Mouse (Mus musculus): ENCODE results near the gene Bmp2k. TPM values are rescaled to one million over a fixed set of nuclear protein-coding genes. Genes with fewer than 3 reads are reported as not detected.
A peak's percentile ranks its signal among the peaks of the same experiment; 100 is the strongest.

Gene Bmp2k
- polyA plus RNA-seq, 1 experiment from 2014 or later: 11.9 TPM

DNA sequence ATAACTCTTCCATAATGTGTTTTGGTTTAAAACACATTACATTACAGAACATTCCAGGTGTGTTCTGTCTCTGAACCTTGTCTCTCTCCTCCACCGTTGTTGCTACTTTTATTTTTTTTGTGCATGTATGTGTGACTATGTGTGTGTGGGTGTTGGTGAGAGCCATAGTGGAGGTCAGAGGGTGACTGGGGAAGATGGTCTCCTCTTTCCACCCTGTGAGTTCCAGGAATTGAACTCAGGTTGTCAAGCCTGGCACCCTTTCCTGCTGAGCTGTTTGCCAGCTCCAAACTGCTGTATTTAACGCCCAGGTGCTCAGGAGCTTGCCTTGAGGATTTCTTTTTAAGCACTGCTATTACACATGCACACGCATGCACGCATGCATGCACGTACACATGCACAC is 78.7 kb downstream of the Bmp2k start:
- Histone ChIP-seq H3K4me1 (replicated peaks; ENCODE audit: insufficient read depth, low read length) (0 out of 2 replicates have a peak, but pooled peaks cover 4% of the 10 kb centered on the region), H3K9ac (ENCODE audit: low read depth, low read length) (no peak overlapping the region), H3K27ac (no peak overlapping the region), H3K4me2 (ENCODE audit: low read length) (no peak overlapping the region), H3K36me3 (ENCODE audit: insufficient read depth, low read length) (0 out of 2 replicates have a peak, but pooled peaks cover 3% of the 10 kb centered on the region), H3K27me3 (ENCODE audit: insufficient read depth, low read length) (no peaks in the 10 kb centered on the region), H3K4me3 (replicated peaks; ENCODE audit: low read depth, low read length) (no peak overlapping the region), H3K9me3 (replicated peaks; ENCODE audit: low read length) (no peaks in the 10 kb centered on the region)
- 71% methylated on average over 5 of the region's 5 CpGs for WGBS
- no peak for TF ChIP-seq CTCF (IDR thresholded peaks at IDR 0.05; ENCODE audit: low read depth)
- 0 out of 2 replicates have a peak, but pooled peaks have one; percentile 22 for ATAC-seq (replicated peaks; ENCODE audit: low FRiP score, low read depth)
- DNase-seq (ENCODE audit: low spot score): no peak

DNA sequence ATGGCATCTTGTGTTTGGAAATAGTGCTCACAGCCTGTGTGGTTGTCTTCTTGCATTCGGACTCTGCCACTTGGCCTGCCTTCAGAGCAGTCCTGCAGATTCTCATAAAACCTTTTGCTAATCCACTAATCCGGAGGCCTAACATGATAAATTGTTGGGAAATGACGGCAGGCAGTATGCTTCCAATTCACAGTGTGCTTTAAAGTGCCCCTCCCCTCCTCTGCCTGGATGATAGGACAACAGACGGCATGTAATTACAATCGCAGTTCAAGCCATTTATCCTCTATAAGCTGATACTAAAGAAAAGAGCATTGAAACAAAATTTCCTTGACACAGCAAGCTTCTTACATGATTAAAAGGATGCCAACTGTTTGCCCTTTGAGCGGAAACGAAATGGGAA is 80.2 kb downstream of the Bmp2k start:
- 0 out of 2 replicates have a peak, but pooled peaks cover 4% of the 10 kb centered on the region for H3K4me1 ChIP-seq (replicated peaks; ENCODE audit: insufficient read depth, low read length)
- H3K4me2 ChIP-seq (ENCODE audit: low read length): no peak overlapping the region
- H3K27ac ChIP-seq: 0 out of 2 replicates have a peak overlapping the region, but pooled peaks have one; percentile 16
- H3K9me3 ChIP-seq (replicated peaks; ENCODE audit: low read length): no peaks in the 10 kb centered on the region
- H3K27me3 ChIP-seq (ENCODE audit: insufficient read depth, low read length): no peaks in the 10 kb centered on the region
- no peak overlapping the region for H3K9ac ChIP-seq (ENCODE audit: low read depth, low read length)
- WGBS: 74% methylated on average over 7 of the region's 7 CpGs
- DNase-seq (ENCODE audit: low spot score): no peak
- 0 out of 2 replicates have a peak, but pooled peaks cover 3% of the 10 kb centered on the region for H3K36me3 ChIP-seq (ENCODE audit: insufficient read depth, low read length)
- TF ChIP-seq CTCF (IDR thresholded peaks at IDR 0.05; ENCODE audit: low read depth): no peak
- H3K4me3 ChIP-seq (replicated peaks; ENCODE audit: low read depth, low read length): no peak overlapping the region
- ATAC-seq (replicated peaks; ENCODE audit: low FRiP score, low read depth): no peak

DNA sequence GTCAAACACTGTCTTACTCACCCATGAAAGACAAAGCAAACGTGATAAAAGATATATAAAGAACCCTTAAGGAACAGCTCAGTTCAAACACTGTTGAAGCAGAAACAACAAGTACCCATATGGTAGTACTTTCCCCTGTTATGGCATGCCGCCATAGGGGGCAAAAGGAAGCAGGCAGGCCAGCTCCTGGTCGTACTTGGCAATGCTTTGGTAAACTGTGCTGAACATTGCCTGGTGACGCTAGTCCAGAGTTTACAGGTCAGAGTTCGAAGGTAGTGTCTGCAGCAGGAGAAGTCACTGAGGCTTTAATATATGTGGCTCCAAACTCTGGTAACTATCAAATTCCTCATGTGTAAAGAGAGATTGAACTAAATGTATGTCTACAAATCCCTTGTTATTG is 81.2 kb downstream of the Bmp2k start:
- Histone ChIP-seq H3K27ac (no peak overlapping the region), H3K9ac (ENCODE audit: low read depth, low read length) (no peak overlapping the region), H3K4me1 (replicated peaks; ENCODE audit: insufficient read depth, low read length) (0 out of 2 replicates have a peak, but pooled peaks cover 4% of the 10 kb centered on the region), H3K27me3 (ENCODE audit: insufficient read depth, low read length) (no peaks in the 10 kb centered on the region), H3K36me3 (ENCODE audit: insufficient read depth, low read length) (0 out of 2 replicates have a peak, but pooled peaks cover 6% of the 10 kb centered on the region), H3K4me2 (ENCODE audit: low read length) (no peak overlapping the region), H3K4me3 (replicated peaks; ENCODE audit: low read depth, low read length) (no peak overlapping the region), H3K9me3 (replicated peaks; ENCODE audit: low read length) (no peaks in the 10 kb centered on the region)
- WGBS: 70% methylated on average over 5 of the region's 5 CpGs
- TF ChIP-seq CTCF (IDR thresholded peaks at IDR 0.05; ENCODE audit: low read depth): no peak
- DNase-seq (ENCODE audit: low spot score): no peak
- ATAC-seq (replicated peaks; ENCODE audit: low FRiP score, low read depth): no peak

DNA sequence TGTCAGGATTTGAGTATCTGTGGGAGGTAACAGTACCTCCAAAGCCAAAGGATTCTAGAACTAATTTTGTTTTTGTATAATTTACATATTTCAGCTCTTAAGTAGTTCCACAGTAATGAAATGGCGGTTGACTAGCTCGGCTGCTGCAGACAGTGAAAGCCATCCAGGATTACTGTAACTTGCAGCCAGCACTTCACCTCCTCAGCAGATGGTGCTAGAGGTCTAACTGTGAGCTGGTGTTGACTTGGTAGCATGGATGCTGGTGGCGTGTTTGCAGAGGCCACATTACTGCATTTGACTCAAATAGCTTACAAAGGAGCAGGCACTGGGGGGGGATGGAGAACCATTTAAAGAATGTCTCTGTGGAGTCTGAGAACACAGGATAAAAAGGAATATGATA is 84.0 kb downstream of the Bmp2k start:
- H3K27ac ChIP-seq: no peak overlapping the region
- H3K4me3 ChIP-seq (replicated peaks; ENCODE audit: low read depth, low read length): no peak overlapping the region
- 68% methylated on average over 3 of the region's 3 CpGs for WGBS
- H3K4me1 ChIP-seq (replicated peaks; ENCODE audit: insufficient read depth, low read length): 0 out of 2 replicates have a peak, but pooled peaks cover 4% of the 10 kb centered on the region
- H3K9me3 ChIP-seq (replicated peaks; ENCODE audit: low read length): no peaks in the 10 kb centered on the region
- peak; percentile 31 for DNase-seq (ENCODE audit: low spot score)
- H3K9ac ChIP-seq (ENCODE audit: low read depth, low read length): no peak overlapping the region
- no peak; the same call in 1 of the 2 replicates for ATAC-seq (replicated peaks; ENCODE audit: low FRiP score, low read depth)
- 0 out of 2 replicates have a peak, but pooled peaks cover 8% of the 10 kb centered on the region for H3K36me3 ChIP-seq (ENCODE audit: insufficient read depth, low read length)
- peak; percentile 62; the same call in 1 of the 2 replicates for TF ChIP-seq CTCF (IDR thresholded peaks at IDR 0.05; ENCODE audit: low read depth)
- no peak overlapping the region for H3K4me2 ChIP-seq (ENCODE audit: low read length)
- no peaks in the 10 kb centered on the region for H3K27me3 ChIP-seq (ENCODE audit: insufficient read depth, low read length)

DNA sequence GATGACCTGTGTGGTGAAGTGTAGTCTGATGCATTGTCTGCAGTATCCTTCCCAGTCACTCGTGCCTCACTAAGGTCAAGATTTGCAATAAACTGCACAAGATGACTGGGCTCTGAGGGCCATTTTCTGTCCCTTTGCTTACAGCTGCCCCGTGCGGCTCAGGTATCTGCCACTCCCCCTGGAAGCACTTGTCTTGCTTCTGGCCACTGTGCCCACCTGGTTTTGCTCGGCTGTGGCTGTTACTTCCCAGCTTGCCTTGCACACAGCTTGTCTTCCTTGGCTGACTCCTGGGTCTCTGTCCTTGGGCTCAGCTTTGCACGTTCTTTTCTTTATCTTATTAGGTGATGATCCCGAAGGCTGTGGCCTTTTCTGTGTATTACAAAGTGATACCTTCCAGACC is 86.2 kb downstream of the Bmp2k start:
- H3K9ac ChIP-seq (ENCODE audit: low read depth, low read length): no peak overlapping the region
- H3K27ac ChIP-seq: no peak overlapping the region
- DNase-seq (ENCODE audit: low spot score) (no peak), ATAC-seq (replicated peaks; ENCODE audit: low FRiP score, low read depth) (no peak)
- H3K4me3 ChIP-seq (replicated peaks; ENCODE audit: low read depth, low read length): no peak overlapping the region
- H3K36me3 ChIP-seq (ENCODE audit: insufficient read depth, low read length): peaks cover 17% of the 10 kb centered on the region
- H3K9me3 ChIP-seq (replicated peaks; ENCODE audit: low read length): no peaks in the 10 kb centered on the region
- H3K4me2 ChIP-seq (ENCODE audit: low read length): no peak overlapping the region
- WGBS: 82% methylated on average over 6 of the region's 6 CpGs
- H3K4me1 ChIP-seq (replicated peaks; ENCODE audit: insufficient read depth, low read length): 0 out of 2 replicates have a peak, but pooled peaks cover 4% of the 10 kb centered on the region
- TF ChIP-seq CTCF (IDR thresholded peaks at IDR 0.05; ENCODE audit: low read depth): no peak
- no peaks in the 10 kb centered on the region for H3K27me3 ChIP-seq (ENCODE audit: insufficient read depth, low read length)

DNA sequence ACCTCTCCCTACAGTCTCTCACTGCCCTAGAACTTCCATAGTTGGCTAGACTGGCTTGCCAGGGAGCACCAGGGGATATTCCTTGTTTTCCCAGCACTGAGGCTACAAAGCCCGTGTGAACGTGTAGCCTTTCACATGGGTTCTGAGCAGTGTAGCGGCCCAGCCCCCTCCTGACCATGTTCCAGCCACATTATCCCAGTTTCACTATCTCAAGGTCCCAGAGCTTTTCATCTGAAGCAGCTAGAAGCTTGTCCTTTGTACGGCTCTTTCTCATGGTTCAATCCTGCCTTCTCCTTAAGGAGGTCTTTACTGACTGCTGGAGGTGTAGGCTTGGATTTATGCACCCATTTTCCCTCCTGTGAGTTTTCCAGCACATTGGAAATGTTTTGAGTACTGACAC is 87.1 kb downstream of the Bmp2k start:
- H3K9ac ChIP-seq (ENCODE audit: low read depth, low read length): no peak overlapping the region
- no peak for TF ChIP-seq CTCF (IDR thresholded peaks at IDR 0.05; ENCODE audit: low read depth)
- no peak for DNase-seq (ENCODE audit: low spot score)
- no peak overlapping the region for H3K27ac ChIP-seq
- H3K4me2 ChIP-seq (ENCODE audit: low read length): no peak overlapping the region
- peaks cover 13% of the 10 kb centered on the region for H3K36me3 ChIP-seq (ENCODE audit: insufficient read depth, low read length)
- 92% methylated on average over 4 of the region's 4 CpGs for WGBS
- no peak overlapping the region for H3K4me3 ChIP-seq (replicated peaks; ENCODE audit: low read depth, low read length)
- 0 out of 2 replicates have a peak, but pooled peaks cover under 1% of the 10 kb centered on the region for H3K4me1 ChIP-seq (replicated peaks; ENCODE audit: insufficient read depth, low read length)
- H3K27me3 ChIP-seq (ENCODE audit: insufficient read depth, low read length): no peaks in the 10 kb centered on the region
- ATAC-seq (replicated peaks; ENCODE audit: low FRiP score, low read depth): no peak
- H3K9me3 ChIP-seq (replicated peaks; ENCODE audit: low read length): no peaks in the 10 kb centered on the region

DNA sequence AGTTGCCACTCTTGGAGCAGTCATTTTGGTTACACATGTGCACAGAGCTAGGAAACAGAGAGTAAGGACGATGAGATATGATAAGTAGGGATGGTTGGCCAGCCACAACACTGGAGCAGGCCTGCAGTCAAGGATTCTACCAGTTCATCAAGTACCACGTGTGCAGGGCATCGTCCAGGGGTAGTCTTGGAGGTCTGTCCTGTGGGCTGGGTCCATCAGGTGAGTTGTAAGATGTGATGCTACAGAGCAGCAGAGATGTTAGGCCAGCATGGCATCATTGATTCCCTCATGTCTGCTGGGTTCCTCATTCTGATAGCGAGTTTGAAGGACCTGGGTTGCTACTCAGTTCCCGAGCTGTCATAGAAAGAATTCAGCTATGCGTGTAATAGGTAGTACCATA is 87.6 kb downstream of the Bmp2k start:
- Histone ChIP-seq H3K9ac (ENCODE audit: low read depth, low read length) (no peak overlapping the region), H3K36me3 (ENCODE audit: insufficient read depth, low read length) (peaks cover 13% of the 10 kb centered on the region), H3K27ac (no peak overlapping the region), H3K4me1 (replicated peaks; ENCODE audit: insufficient read depth, low read length) (no peaks in the 10 kb centered on the region), H3K9me3 (replicated peaks; ENCODE audit: low read length) (no peaks in the 10 kb centered on the region), H3K4me3 (replicated peaks; ENCODE audit: low read depth, low read length) (no peak overlapping the region), H3K27me3 (ENCODE audit: insufficient read depth, low read length) (no peaks in the 10 kb centered on the region), H3K4me2 (ENCODE audit: low read length) (no peak overlapping the region)
- TF ChIP-seq CTCF (IDR thresholded peaks at IDR 0.05; ENCODE audit: low read depth): no peak
- DNase-seq (ENCODE audit: low spot score) (no peak), ATAC-seq (replicated peaks; ENCODE audit: low FRiP score, low read depth) (no peak)
- WGBS: 94% methylated on average over 6 of the region's 6 CpGs
